Mouse (Mus musculus) ES-E14 (cell line): Measurements from ENCODE around the gene Iglon5. TPM values are rescaled to one million over a fixed set of nuclear protein-coding genes. Genes with fewer than 3 reads are reported as not detected.

Experiments
- DNase-seq: peaks from one replicate; pipeline ENCODE4 v3.0.0-alpha.2; 2013; ENCODE audit warnings: low read depth, low spot score
- H3K27ac ChIP-seq: 2 replicates; pipeline ENCODE4 v1.5.1; 2012; ENCODE audit warnings: low read depth, mild to moderate bottlenecking, low read length, moderate library complexity, mixed read lengths; ENCODE audit not compliant: poor library complexity, insufficient read depth, severe bottlenecking
- H3K36me3 ChIP-seq: 2 replicates; pipeline ENCODE4 v1.6.1; 2012; ENCODE audit warnings: mild to moderate bottlenecking, low read length, moderate library complexity, mixed read lengths; ENCODE audit not compliant: control insufficient read depth, poor library complexity, insufficient read depth, severe bottlenecking
- H3K4me1 ChIP-seq, 2 experiments: fragments of 150-350 bp in 1 of 2; sonication (generic) in 1 of 2; 2 replicates each; pipeline ENCODE4 v1.6.1; 2012; ENCODE audit warnings: low read length in 2 of 2, mild to moderate bottlenecking in 1 of 2, mixed read lengths in 1 of 2; ENCODE audit not compliant: control insufficient read depth in 2 of 2, insufficient read depth in 2 of 2, poor library complexity in 1 of 2
- H3K4me3 ChIP-seq, 2 experiments: fragments of 150-350 bp in 1 of 2; sonication (generic) in 1 of 2; 2 replicates each; pipeline ENCODE4 v1.5.1; 2012; ENCODE audit warnings: low read length in 2 of 2, low read depth in 1 of 2, mild to moderate bottlenecking in 1 of 2, mixed read lengths in 1 of 2; ENCODE audit not compliant: insufficient read depth in 1 of 2, poor library complexity in 1 of 2, severe bottlenecking in 1 of 2
- H3K9ac ChIP-seq: 2 replicates; pipeline ENCODE4 v1.6.1; 2012; ENCODE audit warnings: low read depth, mild to moderate bottlenecking, low read length, mixed read lengths; ENCODE audit not compliant: poor library complexity, insufficient read depth, severe bottlenecking
- H3K9me3 ChIP-seq: fragments of 150-350 bp; sonication (generic); 2 replicates; pipeline ENCODE4 v1.6.1; 2012; ENCODE audit warnings: low read depth, mild to moderate bottlenecking, low read length; ENCODE audit not compliant: control insufficient read depth, insufficient read depth
- CHD2 ChIP-seq: IDR thresholded peaks from 2 replicates; pipeline ENCODE4 v1.6.1; 2014; ENCODE audit warnings: mild to moderate bottlenecking, low read depth, low read length, inconsistent platforms
- HCFC1 ChIP-seq: IDR thresholded peaks from 2 replicates; pipeline ENCODE4 v1.6.1; 2012; ENCODE audit warnings: low read length, inconsistent platforms, borderline replicate concordance; ENCODE audit not compliant: insufficient read depth
- MAFK ChIP-seq: IDR thresholded peaks from 2 replicates; pipeline ENCODE4 v1.6.1; 2014; ENCODE audit warnings: mild to moderate bottlenecking, low read depth, low read length, inconsistent platforms; ENCODE audit not compliant: insufficient read depth
- ZC3H11A ChIP-seq: IDR thresholded peaks from 2 replicates; pipeline ENCODE4 v1.6.1; 2012; ENCODE audit warnings: low read depth, mild to moderate bottlenecking, inconsistent platforms, low read length, borderline replicate concordance
- ZNF384 ChIP-seq: IDR thresholded peaks from 2 replicates; pipeline ENCODE4 v1.6.1; 2012; ENCODE audit warnings: low read depth, low read length, inconsistent platforms
- in situ Hi-C, 2 experiments: fragments of 600-800 bp; cut with MboI; formaldehyde crosslinking; loops; one replicate each; pipeline ENCODE4 v1.15.1; 2025; ENCODE audit warnings: low sequenced_read_pairs in 2 of 2, inconsistent platforms in 1 of 2; ENCODE audit not compliant: unreplicated experiment in 2 of 2
- total RNA-seq: library from RNA; depleted of rRNA; stranded (reverse); fragments of 300-350 nt; gene quantifications from 2 replicates; pipeline ENCODE4 v1.2.3, GENCODE M21; 2012

Gene Iglon5
- total RNA-seq, 1 experiment, result 1.7 TPM

DNA sequence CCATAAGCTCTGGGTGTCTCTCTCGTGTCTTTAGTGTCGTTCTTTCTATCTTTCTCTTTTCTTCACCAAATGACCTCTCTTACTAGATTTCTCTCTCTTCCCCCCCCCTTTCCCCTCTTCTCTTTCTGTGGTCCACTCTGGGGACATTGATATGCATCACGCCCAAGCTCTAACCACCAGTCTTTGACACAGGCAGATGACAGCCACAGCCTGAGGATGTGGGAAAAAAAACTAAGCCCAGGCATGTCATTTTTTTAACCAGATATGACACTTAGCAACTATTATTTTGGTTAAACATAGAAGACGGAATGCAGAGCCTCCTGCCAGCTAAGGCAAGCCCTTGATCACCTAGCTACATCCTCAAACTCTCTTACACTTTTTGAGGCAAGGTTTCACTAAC, 51.3 kb downstream of the Iglon5 start:
- in situ Hi-C loops, result no loop called here
- no peaks in the 10 kb centered on the region for H3K9me3 ChIP-seq
- no peak for DNase-seq

DNA sequence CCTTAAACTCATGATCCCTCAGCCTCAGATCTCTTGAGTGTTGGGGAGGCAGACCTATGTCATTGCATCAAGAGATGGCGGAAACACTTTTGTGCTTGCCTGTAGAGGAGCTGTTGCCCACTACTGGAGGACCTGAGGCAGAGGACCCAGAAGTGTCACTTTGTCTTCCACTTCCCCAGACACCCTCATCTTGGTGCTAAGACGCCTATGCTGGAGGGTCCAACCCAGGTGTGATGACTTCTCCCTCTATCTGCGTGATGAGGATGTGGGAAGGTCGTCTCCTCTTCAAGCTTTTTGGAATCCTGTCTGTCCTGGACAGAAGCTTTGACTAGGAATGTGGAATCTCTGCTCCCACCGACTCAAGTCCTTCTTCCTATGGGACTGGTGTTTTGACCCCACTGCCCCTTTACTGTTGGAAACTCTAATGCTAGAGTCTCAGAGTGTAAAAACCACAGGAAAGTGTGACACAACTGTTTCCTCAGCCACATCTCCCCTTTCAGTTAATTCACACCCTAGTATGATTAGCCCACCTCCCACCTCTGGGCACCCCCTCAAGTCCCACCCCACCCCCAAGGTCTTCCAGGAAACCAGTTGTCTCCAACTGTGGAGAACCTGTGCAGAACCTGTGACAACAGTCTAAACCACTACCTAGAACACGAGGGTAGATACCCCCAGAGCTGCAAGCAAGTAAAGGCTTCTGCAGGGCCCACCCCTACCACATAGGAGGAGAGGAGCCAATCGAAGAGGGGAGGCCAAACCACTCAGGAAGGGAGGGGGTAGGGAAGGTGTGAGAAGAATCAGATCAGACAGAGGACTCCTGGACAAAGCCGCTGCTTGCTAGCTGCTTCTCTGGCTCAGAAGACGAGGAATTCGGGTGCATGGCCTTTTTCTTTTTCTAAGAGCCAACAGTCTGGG, 53.3 kb downstream of the Iglon5 start, which contains the start of gene Nkg7:
Nkg7 (plus strand) TSS at position 733 of the 915 bp plus-strand sequence.
- no peaks in the 10 kb centered on the region for H3K36me3 ChIP-seq
- TF ChIP-seq HCFC1, result no peak
- no peak for TF ChIP-seq MAFK
- TF ChIP-seq CHD2, result no peak
- no peak for TF ChIP-seq ZNF384
- TF ChIP-seq ZC3H11A, result no peak
- in situ Hi-C loops, result no loop called here
- H3K4me1 ChIP-seq, result peaks cover 4 to 7% of the 10 kb centered on the region in 2 experiments; a peak in 3 of 4 replicates
- no peak within 1 kb of the TSS for H3K9ac ChIP-seq
- no peak for DNase-seq
- H3K9me3 ChIP-seq, result no peaks in the 10 kb centered on the region
- no peak within 1 kb of the TSS for H3K27ac ChIP-seq
- no peak within 1 kb of the TSS for H3K4me3 ChIP-seq

More for the DNA sequence above, 51.3 kb downstream of the Iglon5 start:
- no peak for TF ChIP-seq ZC3H11A
- no peak for TF ChIP-seq HCFC1
- no peak for TF ChIP-seq CHD2
- no peak for TF ChIP-seq MAFK
- TF ChIP-seq ZNF384, result no peak
- Histone ChIP-seq H3K9ac (no peak overlapping the region), H3K4me3 (no peak overlapping the region), H3K27ac (no peak overlapping the region), H3K4me1 (peaks cover 0 to 6% of the 10 kb centered on the region in 2 experiments), H3K36me3 (no peaks in the 10 kb centered on the region)

DNA sequence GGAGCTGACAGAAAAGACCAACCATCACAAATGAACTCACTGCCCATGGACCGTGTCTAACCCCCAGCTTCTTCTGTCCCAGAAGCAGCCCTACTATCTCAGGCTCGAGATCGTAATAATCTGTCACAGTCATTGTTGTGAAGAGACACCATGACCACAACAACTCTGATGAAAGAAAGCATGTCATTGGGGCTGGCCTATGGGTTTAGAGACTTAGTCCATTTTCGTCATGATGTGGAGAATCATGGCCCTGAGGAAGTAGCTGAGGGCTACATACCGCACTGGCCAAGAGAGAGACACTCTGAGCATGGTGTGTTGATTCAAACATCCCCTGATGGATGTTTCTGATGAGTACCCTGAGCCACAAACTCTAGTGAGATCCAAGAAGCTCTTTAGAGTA, 55.2 kb downstream of the Iglon5 start:
- H3K4me1 ChIP-seq, result peaks cover 4 to 10% of the 10 kb centered on the region in 2 experiments; a peak in 3 of 4 replicates
- DNase-seq, result no peak
- no peaks in the 10 kb centered on the region for H3K9me3 ChIP-seq
- TF ChIP-seq ZC3H11A (no peak), MAFK (no peak), ZNF384 (no peak), CHD2 (no peak), HCFC1 (no peak)
- in situ Hi-C loops, result no loop called here
- no peak overlapping the region for H3K9ac ChIP-seq
- no peak overlapping the region for H3K4me3 ChIP-seq
- no peaks in the 10 kb centered on the region for H3K36me3 ChIP-seq
- H3K27ac ChIP-seq, result no peak overlapping the region

DNA sequence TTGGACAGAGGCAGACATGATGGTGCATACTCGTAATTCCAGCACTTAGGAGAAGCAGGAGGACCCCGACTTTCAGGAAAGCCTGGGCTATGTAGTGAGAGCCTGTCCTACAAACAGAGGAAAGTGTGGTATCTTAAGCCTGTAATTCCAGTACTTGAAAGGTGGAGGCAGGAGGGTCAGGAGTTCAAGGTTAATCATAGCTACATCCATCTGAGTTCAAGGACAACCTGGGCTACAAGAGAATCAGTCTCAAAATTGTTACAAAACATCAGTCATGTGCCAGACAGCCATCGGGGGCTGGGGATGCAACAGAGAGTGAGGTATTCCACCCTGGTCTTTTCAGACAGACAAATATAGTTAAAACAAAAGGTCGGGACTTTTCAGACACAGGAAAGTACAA, 57.0 kb downstream of the Iglon5 start:
- H3K27ac ChIP-seq, result no peak overlapping the region
- H3K4me3 ChIP-seq, result no peak overlapping the region
- no peaks in the 10 kb centered on the region for H3K9me3 ChIP-seq
- no peaks in the 10 kb centered on the region for H3K36me3 ChIP-seq
- no peak for DNase-seq
- in situ Hi-C loops, result no loop called here
- H3K4me1 ChIP-seq, result peaks cover 4 to 12% of the 10 kb centered on the region in 2 experiments; a peak in 3 of 4 replicates
- no peak for TF ChIP-seq ZNF384
- no peak for TF ChIP-seq HCFC1
- no peak for TF ChIP-seq CHD2
- no peak for TF ChIP-seq ZC3H11A
- no peak for TF ChIP-seq MAFK
- no peak overlapping the region for H3K9ac ChIP-seq
